Mouse (Mus musculus) ES-CJ7 (cell line): ENCODE results near the gene Themis3.
A peak's percentile ranks its signal among the peaks of the same experiment; 100 is the strongest.
"Not testable (repeated sequence)": the region's sequence is repeated elsewhere in the genome, so short reads cannot be mapped to it uniquely, and the experiment has no call there.

ENCODE experiments used
- DNase-seq: peaks from one replicate; pipeline ENCODE4 v3.0.0; 2011; ENCODE audit warnings: low read depth, low spot score

The Themis3 gene

DNA sequence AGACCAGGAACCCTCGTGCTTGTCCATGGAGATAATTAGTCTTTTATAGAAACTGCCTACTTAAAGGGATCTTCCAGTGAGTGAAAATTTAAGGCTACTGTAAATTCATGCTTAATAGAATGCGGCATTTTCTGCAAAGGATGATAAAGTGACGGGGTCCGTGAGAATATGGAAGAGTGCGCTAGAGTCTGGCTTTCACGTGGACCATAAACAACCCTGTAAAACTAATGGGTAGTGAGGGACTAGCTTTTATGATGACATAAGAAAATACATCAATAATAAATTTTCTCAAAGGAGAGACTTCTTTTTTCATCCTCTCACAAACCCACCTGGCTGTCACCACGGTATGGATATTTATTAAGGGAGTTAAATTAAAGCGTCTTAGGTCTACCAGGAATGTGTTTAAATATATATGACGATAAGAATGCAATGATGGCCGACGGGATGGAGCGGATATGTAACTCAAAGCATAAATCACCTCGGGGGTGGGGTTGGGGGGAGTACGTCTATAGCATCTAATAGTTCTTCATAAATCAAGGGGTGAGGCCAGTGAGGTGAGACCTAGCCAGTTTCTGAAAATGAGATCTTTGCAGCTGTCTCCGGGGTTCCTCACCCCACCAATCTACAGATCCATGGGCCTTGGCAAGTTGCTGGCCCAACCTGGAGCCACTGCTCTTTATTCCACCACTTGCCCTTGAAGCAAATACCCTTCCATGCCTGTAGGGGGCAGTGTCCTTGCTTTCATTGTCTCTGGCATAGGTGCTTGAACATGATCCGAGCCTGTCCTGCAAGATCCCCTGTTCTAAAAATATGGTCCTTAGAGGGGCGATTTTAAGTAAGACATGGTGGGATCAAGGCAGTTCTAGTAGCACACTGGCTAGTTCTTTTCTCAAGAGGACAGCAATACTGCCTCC is 35.8 kb downstream of the Themis3 start:
- DNase-seq = peak; percentile 71

DNA sequence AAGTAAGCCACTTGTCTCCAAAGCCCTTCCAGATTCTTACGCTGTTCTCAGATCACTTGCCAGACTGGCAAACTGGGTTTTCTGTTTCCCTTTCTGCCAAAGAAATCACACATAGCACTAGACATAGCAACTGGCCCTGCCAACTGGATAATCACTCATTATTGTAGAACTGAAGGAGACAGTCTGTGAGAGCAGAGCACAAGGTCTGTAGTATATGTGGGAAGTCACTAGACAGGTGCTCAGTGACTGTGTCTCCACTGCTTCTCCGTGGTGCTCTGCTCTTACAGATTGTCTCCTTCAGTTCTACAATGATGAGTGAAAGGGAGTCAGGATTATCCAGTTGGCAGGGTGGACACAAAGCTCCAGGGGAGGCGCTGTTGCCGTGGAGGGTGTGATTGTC is 41.7 kb downstream of the Themis3 start:
- DNase-seq = no peak

- DNase-seq = peak; percentile 35
Observed at GRCm38 (mm10) chr17:66550486-66550885, 43.9 kb downstream of the Themis3 start.

GRCm38 (mm10) chr17:66532285-66532684 is 62.1 kb downstream of the Themis3 start:
- DNase-seq = no peak

GRCm38 (mm10) chr17:66523396-66523795 is 71.0 kb downstream of the Themis3 start:
- DNase-seq = no peak

GRCm38 (mm10) chr17:66522631-66523030 is 71.8 kb downstream of the Themis3 start:
- DNase-seq = not testable (repeated sequence)

DNA sequence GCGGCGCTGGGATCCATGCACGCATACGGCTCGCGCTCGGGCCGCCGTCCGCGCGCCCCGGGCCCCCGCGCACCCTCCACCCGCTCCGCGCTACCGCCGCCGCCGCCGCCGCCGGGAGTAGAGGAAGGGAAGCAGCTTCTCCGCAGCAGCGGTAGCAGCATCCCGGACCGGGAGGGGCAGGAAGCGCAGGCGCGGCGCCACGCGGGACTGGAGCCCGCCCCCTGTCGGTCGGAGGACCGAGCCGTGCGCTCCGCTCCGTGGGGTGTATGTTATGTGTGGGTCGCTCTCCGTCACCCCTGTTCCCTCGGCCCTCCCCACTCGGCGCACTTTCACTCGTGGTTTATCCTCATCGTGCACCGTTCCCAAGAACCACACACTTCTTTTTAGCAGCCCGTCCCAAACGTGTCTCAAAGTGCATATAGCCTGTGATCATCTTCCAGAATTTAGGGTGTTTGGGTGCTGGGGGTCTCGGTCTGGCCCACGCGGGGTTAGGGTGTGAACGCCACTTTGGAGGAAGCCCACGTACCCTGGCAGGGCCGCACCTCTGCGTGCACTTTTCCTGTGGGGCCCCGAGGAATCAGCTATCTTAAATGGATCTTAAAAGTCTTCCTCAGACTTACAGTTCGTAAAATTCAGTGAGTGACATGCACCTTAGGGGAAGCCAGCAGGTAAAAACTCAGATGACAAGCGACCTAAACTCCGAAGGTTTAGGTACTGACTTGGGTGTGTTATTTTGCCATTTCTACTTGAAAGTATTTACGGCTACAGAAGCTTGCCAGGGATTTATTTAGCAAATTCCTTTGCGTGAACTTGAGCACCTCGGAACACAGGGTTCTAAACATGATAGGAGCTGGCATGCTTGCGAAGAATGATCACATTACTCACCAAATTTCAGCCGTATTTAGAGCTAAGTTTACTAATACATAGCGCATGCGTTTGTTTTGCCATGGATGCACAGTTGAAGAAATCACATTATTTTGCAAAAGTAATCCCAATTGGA is 74.6 kb downstream of the Themis3 start, which contains the start of gene Rab12:
Gene Rab12, minus strand, starts transcription at position 176 of the 1,000 bp plus-strand sequence.
- peak; percentile 85 for DNase-seq

DNA sequence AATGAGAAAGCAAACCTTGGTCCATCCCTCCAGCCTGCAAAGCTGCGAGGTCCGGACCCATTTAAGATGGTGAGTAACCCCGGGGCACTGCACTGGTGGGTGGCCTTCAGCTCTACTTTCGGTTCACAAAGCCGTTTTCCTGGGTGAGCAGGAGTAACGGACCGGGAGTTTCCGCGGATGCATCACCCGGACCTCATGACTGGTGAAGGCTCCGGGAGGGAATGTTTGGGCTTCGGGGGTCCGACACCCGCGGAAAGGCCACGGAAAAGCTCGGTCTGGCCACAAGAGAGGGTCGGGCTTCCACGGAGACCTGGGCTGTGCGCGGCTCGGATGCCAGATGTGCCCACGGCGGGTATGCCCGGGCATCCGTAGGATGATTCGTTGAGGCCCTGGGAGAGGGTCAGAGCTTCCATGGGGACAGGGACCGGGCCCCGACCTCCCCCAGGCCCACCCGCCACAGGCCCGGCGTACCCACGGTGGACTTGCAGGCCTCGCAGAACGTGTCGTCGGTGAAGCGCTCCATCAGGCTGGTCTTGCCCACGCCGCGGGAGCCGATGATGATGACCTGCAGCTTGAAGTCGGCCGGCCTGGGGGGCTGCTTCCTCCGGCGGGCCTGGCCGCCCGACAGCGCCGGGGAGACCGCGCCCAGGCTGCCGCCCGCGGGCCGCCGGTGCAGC is 75.4 kb downstream of the Themis3 start:
- peak; percentile 50 for DNase-seq

DNA sequence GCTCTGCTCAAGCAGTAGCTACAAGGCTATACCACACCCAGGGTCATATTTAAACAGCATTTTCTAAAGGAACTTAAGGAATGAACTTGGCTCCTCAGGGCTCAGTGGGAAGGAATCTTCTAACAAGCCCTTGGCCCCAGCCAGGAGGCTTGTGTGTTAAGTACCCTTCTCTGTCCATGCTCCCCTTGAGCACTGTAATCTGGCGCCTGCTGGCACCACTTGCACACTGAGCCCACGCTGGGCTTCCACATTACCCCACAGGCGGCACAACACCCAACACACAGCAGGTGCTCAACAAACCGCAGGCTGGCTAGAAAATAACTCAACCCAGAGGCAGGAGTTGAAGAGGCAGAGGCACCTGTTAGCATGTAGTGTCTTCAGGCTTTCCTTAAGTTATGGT is 77.5 kb downstream of the Themis3 start:
- no peak for DNase-seq

DNA sequence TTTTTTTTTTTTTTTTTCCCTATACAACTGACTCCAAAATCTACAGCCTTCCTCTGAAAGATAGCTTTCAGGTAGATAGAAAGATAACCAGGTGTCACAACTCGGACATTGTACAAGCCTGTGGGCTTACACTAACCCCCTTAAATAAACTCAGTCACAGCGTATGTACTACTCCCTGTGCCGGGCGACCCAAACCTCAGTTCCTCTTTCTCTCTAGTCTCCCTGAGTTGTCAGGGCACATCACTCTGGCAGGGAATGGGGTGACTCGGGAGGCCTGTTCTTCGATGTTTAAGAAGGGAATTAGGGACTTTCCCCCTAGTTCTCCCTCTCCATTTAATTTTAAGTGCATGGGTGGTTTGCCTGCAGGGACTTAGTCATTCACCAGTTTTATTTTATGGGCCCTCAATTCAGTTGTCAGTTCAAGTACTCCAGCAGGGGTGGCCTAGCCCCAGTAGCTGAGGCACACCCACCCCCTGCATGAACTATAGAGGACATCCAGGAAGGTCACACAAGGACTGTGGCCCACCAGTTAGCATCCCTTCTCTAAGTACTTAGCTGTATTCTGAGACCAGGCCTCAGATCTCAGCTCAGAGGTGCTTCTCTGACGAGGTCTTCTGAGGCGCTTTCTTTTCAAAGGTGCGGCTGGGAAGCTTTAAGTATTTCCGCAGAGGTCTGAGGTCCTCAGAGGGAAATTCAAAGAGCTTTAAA is 80.0 kb downstream of the Themis3 start:
- peak; percentile 74 for DNase-seq

DNA sequence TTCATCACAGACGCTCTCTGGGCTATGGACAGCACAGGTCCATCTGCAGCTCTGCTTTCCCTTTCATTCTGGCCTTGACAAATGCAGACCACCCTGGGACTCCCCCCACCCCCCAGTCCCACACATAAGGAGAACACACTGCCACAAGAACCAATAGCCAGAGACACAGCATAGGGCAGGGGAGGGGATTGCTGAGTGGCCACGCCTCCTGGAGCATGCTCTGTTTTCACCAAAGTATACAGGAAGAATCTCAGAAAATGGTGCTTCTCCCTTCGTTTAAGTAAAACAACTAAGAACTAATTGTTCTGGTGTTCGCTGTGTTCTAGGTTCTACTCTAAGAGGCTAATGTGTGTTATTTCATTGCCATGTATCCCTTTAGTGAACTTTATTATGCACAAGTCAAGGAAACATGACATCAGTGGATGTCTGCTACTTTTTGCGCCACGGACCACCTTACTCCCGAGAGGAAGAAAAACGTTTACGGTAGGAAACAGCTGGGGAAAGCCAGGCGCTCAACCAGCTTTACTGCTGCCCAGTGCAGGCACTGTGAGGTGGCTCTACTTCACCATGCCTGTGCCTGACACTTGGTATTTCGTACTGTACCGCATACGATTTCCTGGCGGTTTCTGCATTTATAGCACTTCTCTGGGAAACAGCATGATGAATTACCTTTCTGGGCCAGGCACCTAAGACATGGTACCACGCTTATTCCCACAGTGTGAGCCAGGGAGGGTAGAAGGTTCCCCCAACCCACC is 82.0 kb downstream of the Themis3 start:
- no peak for DNase-seq

- DNase-seq = peak; percentile 49
Observed at GRCm38 (mm10) chr17:66510221-66510683, 84.2 kb downstream of the Themis3 start.

- peak; percentile 57 for DNase-seq
Observed at GRCm38 (mm10) chr17:66507049-66507954, 87.1 kb downstream of the Themis3 start.

- no peak for DNase-seq
Observed at GRCm38 (mm10) chr17:66504964-66505363, 89.5 kb downstream of the Themis3 start.
